Mouse (Mus musculus): ENCODE results near the gene Map4k1. TPM values are rescaled to one million over a fixed set of nuclear protein-coding genes. Genes with fewer than 3 reads are reported as not detected.

The Map4k1 gene
- 137 TPM for polyA plus RNA-seq (2017; shearing (Covaris generic))

DNA sequence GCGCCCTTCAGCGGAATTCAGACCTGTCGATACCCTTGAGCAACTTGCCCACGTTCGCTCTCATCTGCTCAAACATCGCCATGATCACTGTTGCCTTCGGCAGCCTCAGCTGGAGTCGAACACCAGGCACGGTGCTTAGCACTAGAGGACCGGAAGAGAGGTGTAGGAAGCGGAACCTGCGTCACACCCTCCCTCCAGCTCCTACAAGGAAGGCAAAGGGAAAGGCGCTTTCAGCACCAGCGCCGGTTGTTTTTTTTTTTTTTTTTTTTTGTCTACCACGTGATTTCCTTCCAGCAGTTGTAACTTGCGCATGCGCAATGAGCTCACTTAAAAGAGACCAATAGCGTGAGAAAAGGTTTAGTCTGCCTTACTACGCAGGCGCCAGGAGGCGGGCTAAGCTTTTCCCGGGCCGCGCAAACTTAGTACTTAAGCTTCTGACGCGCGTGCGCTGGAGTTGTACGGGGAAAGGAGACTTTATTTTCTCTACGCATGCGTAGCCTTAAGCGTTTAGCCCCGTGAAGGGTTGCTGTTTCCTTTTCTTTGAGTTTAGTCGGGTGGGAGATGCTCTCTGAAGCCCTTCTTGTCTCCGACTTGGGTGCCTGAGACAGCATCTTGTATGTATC is at the start of gene Map4k1, which contains the start of gene Eif3k:
Gene Map4k1 (plus strand): TSS at position 400 of the 623 bp plus-strand sequence.
Gene Eif3k (minus strand): TSS at position 214 of the 623 bp plus-strand sequence.

DNA sequence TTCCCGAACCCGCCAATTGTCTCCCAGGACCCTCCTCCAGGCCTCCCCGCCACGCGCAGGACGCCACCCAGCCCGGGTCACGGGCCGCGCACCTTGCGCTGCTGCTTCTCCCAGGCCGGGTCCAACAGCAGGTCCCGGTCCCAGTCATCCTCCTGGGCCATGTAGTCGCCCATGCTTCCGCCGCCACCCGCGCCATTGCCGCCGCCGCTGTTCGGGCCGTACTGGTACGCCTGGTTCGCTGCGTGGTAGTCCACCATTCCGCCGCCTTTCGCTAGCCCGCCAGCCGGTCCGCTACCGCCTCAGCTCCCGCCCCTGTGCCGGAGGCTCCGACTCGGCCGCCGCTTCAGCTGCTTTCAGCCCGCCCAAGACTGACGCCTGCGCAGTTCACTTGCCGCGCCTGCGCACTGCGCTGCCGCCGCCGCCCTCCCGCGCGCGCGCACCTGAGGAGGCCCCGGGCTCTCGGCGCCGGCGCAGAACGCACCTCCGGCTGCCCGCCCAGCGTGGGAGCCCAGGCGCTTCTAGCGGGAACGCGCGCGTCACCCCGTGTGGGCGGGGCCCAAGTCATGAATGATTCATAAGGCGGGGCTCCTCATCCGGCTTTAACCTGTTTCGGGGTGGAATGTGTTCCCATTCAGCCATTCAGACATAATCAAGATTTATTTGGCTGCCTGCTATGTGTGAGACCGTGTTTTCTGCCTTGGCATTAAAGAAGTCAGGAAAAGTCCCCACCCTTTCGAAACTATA is 19.8 kb upstream of the Map4k1 start, which contains the start of gene Actn4:
Gene Actn4 (minus strand): TSS at position 414 of the 744 bp plus-strand sequence.

Other genes with a start within 250 kb of the Map4k1 start
- gene Mrps12, start 240.2 kb upstream of the Map4k1 start, polyA plus RNA-seq (2017; shearing (Covaris generic)), result 37.6 TPM
- 20.6 TPM for gene Sars2, start 240.1 kb upstream of the Map4k1 start, polyA plus RNA-seq (2017; shearing (Covaris generic))
- gene Ccer2, start 225.9 kb upstream of the Map4k1 start, polyA plus RNA-seq (2017; shearing (Covaris generic)), result not detected
- 71.7 TPM for gene Sirt2, start 215.3 kb upstream of the Map4k1 start, polyA plus RNA-seq (2017; shearing (Covaris generic))
- gene Nfkbib, start 214.5 kb upstream of the Map4k1 start, polyA plus RNA-seq (2017; shearing (Covaris generic)), result 222 TPM
- gene Rinl, start 193.1 kb upstream of the Map4k1 start, polyA plus RNA-seq (2017; shearing (Covaris generic)), result 258 TPM
- gene Hnrnpl, start 173.5 kb upstream of the Map4k1 start, polyA plus RNA-seq (2017; shearing (Covaris generic)), result 333 TPM
- gene Ech1, start 156.8 kb upstream of the Map4k1 start, polyA plus RNA-seq (2017; shearing (Covaris generic)), result 121 TPM
- 17.6 TPM for gene Lgals4, start 148.2 kb upstream of the Map4k1 start, polyA plus RNA-seq (2017; shearing (Covaris generic))
- 4.6 TPM for gene Lgals7, start 118.2 kb upstream of the Map4k1 start, polyA plus RNA-seq (2017; shearing (Covaris generic))
- gene Capn12, start 100.6 kb upstream of the Map4k1 start, polyA plus RNA-seq (2017; shearing (Covaris generic)), result not detected
- 263 TPM for gene Actn4, start 19.7 kb upstream of the Map4k1 start, polyA plus RNA-seq (2017; shearing (Covaris generic))
- gene Eif3k, start 186 bp upstream of the Map4k1 start, polyA plus RNA-seq (2017; shearing (Covaris generic)), result 292 TPM
- gene Ryr1, start 143.1 kb downstream of the Map4k1 start, polyA plus RNA-seq (2017; shearing (Covaris generic)), result 1.1 TPM
- 0.21 TPM for gene Rasgrp4, start 152.8 kb downstream of the Map4k1 start, polyA plus RNA-seq (2017; shearing (Covaris generic))
- gene Fam98c, start 174.2 kb downstream of the Map4k1 start, polyA plus RNA-seq (2017; shearing (Covaris generic)), result 50.7 TPM
- gene Ggn, start 188.2 kb downstream of the Map4k1 start, polyA plus RNA-seq (2017; shearing (Covaris generic)), result not detected
- gene Spred3, start 188.4 kb downstream of the Map4k1 start, polyA plus RNA-seq (2017; shearing (Covaris generic)), result not detected
- 180 TPM for gene Psmd8, start 198.7 kb downstream of the Map4k1 start, polyA plus RNA-seq (2017; shearing (Covaris generic))
- gene Catsperg1, start 232.0 kb downstream of the Map4k1 start, polyA plus RNA-seq (2017; shearing (Covaris generic)), result 0.51 TPM